Mouse (Mus musculus): ENCODE data around the gene Gfi1b.
A peak's percentile ranks its signal among the peaks of the same experiment; 100 is the strongest.

The Gfi1b gene

DNA sequence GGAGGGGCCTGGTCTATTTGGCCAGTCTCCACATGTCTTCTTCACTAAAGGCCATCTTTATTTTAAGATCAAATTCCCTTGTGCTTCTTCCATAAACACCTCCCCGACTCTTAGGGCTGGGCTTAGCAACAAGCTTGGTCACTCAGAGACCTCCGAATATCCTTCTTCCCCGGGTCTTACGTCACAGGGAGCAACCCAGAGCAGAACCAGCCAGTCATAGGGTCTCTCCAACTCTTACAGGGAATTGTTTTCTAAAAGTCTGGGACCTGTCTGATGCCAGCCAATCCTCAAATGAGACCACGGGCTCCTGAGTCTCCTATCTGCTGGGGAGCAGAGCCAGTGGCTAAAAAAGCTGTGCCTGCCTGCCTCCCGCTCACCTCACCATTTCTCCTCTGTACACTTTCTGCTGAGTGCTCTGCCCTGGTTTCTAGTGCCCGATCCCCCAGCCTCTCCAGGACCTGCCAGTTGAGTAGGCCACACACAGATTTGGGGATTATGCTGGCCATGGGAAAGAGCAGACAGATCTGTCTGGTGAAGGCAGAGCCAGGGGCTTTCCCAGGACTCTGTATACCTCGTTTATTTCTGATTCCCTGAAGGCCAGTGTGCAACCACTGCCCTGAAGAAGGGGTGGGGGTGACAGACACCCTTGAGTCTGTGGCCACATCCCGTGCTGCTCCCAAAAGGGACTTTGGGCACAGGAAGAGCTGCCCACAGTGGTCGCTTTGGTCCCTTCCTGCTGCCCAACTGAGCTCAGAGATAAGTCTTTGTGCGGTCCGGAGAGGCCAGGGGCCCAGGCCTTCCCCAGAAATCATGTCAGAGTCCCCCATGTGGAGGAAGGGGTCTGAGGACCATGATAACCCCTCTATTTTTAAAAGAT is 22.9 kb downstream of the Gfi1b start:
- DNase-seq (ENCODE audit: low read depth, low spot score), result no peak

DNA sequence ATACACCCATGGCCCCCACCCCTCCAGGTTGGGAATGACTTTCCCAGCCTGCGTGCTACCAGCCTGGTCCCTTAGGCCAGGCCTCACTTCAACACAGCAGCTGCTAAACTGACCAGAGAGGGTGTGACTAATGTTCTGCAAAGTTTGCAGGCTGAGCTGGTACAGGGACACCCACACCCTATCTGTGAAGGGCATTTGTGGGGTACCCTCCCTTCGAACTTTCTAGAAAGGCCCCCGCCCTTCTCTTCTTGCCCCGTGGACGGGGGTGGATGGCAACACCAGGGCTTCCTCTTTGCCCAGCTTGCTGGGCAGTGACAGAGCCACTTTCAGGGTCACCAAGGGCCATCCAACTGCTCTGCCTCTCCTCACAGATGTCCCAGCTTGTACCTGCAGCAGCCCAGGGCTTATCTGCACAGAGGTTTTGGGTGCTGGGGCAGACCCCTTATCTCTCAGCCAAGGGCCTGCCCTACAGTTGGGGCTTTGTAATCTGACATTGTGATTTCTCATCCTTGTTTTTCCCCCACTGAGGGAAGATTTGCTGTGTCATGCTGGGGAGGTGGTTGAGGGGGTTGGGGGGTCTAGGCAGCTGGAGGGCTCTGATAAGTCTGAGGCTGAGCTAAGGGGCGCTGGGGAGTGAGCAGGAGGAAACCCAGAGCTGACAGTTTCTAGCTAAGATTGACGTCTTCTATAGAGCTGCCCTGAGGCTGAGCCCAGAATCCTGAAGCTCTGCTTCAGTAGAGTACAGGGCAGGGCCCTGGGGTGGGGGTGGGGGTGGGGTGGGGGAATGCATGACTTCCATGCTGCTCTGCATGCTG is 23.8 kb downstream of the Gfi1b start:
- DNase-seq (ENCODE audit: low read depth, low spot score), result no peak

DNA sequence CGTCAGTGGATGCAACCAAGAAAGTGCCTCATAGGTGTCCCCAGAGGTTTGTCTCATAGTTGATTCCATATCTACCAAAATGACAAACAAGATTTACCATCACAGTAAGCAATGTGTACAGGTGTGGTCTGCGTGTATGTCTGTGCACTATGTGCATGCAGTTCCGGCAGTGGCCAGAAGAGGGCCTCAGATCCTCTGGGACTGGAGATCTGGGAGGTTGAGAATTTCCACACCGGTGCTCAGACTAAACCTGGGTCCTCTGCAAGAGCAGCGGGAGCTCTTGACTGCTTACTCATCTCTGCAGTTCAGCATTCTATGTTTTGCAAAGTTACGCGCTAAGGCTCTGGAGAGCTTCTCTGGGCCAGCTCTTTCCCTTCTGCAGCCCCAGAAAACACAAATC is 24.8 kb downstream of the Gfi1b start:
- DNase-seq (ENCODE audit: low read depth, low spot score), result peak; percentile 26

DNA sequence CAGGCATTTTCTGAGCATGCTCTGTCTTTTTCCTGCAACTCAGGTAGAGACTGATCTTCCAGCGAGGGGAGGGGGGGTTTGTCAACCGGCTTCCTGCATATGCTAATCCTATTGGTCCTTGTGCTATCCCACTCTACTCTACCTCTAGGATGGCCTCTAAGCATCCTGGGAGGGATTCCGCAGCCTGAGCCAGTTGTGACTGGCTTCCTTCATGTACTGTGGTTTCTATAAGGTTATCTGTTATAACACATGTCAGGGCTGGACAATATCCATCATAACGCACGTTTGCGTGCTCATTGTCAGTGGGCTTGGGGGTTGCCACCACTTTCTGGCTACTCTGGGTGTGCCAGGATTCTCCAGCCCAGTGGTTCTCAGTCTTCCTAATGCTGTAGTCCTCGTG is 25.8 kb downstream of the Gfi1b start:
- DNase-seq (ENCODE audit: low read depth, low spot score), result no peak

DNA sequence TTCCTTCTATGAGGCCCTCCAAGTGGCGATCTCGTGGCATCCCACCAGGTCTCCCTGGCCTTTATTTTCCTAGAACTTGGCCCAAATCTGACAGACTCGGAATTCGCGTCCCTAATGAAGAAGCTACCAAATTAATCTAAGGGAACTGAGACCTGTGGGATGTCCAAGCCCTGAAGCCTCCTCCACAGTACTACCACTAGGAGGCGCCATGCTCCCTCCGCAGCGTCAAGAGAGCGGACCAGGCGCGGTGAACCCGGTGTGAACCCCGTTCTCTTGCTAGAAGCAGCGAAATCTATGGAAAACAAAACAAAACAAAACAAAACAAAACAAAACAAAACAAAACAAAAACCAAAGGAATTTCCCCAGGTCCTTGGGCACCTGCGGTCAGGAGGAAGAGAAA is 29.0 kb downstream of the Gfi1b start:
- DNase-seq (ENCODE audit: low read depth, low spot score), result peak; percentile 80

DNA sequence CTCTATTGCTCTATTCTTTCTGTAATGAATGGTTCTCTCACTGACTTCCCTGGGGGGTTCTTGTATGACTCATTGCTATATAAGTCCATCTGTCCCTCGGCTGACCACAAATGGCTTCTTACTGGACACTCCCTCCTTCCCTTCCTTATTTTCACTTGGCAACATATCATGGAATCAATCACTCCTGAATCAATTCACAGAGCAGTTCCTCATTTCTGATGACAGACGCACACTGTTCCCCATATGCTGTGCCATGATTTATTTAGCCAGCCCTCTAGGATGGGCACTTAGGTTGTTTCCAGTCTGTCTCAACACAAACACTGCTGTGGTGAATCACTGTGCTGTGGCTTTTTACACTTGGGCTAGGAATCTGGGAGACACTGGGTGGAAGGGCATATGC is 30.3 kb downstream of the Gfi1b start:
- no peak for DNase-seq (ENCODE audit: low read depth, low spot score)

DNA sequence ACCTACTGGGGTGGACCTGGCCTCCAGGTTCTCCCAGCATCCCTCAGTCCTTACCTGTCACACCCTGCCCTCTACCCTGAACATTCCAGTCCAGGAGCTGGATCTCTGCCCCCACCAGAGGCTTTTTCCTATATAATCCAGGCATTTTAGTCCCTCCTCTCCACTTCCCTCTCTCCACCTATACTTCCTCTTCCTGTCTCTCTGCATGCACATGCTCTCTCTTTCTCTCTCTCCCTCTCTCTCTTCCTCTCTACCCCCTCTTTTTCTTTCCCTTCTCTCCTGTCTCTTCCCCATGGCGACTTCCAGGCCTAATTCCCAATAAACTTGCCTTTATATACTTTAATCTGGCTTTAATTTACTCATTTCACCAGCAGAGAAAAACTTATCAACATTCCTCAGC is 33.2 kb downstream of the Gfi1b start:
- no peak for DNase-seq (ENCODE audit: low read depth, low spot score)

DNA sequence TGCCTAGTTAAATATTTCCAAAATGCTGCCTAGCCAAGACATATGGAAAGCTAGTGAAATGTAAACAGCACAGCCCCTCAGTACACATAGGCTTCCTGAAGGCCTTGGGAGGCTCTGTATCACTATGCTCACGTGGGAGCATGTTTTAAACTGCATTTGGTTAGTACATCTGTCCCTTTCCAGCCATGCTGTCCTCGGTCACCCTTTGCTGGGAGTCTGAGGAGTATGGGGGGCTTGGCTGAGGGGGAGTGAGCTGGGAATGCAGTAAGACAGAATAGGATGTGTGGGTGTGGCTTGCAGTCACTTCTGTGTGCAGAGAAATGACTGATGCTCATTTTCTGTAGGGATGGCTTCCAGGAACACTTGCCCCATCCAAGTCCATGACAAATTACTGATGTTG is 36.1 kb downstream of the Gfi1b start:
- no peak for DNase-seq (ENCODE audit: low read depth, low spot score)

DNA sequence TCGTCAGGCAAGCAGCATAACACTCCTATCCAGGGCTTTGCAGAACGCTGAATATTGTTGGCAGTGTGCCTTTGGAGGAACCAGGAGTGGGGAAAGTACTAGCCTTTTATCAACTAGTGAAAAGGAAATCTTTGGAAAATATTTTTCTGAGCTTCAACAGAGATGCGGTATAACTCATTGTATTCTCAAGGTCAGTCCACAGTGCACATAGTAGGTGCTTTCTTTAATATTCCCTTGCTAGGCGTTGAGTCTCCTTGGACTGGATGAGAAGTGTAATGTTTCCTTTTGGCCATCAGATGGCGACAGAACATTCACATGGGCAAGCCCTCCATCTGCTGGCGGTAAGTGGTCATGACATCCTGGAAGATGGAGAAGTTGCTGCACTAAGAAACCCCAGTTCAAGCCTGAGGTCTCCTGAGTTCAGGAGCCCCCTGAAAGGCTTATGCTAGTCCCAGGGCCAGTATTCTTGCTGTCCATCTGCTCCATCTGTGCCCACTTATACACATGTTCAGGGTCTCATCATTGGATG is 36.7 kb downstream of the Gfi1b start:
- peak; percentile 95 for DNase-seq (ENCODE audit: low read depth, low spot score)

DNA sequence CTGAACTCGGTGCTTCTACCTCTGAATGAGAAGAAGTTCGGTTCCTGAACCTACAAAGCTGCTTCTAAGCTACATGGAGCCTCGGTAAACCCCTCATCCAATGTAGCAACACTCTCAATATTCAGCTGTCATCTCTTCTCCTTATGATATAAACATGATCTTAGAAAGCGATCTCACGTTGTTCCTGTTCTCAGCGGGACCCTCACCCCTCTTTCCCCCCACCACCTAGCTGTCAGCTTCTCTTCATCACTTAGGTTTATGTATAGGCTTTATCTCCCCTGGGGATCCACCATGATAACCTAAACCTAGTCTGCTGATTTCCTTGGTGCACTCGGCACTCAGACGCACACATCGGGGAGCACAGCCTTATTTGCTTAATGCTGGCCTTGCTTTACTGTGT is 38.1 kb downstream of the Gfi1b start, which contains the start of gene Gtf3c5:
Gene Gtf3c5, minus strand, starts transcription at position 101 of the 400 bp plus-strand sequence.
- DNase-seq (ENCODE audit: low read depth, low spot score), result no peak

DNA sequence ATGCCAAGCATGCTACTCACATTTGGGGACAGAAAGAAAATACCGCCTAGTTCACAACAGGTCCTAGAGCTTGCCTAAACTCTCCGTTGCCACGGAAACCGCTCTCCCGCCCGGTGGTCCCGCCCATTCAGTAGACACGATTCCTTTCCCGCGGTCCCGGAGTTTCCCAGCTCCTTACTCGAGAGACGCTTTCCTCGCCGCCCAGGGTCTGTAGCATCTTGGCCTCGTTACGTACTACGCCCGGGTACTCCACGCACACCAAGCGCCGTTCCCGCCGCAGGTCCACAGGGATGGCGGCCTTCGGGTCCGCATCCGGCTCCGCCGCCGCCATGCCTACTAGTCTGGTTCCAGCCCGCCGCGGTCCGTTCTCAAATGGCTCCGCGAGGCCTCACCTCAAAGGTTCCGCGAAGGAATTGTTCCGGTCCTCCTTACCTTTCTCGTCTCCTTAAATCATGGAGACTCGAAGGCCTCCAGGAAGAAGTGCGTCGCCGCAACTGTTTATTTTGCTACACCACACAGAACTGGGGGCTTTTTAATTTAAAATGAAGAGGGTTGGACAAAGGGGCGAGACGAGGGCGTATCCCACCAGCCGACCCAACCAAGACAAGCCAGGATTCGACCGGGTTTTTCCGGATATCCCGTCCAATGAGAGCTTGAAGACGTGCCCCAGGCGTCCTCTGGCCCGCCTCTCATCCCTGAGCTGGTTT is 39.0 kb downstream of the Gfi1b start:
- peak; percentile 92 for DNase-seq (ENCODE audit: low read depth, low spot score)

DNA sequence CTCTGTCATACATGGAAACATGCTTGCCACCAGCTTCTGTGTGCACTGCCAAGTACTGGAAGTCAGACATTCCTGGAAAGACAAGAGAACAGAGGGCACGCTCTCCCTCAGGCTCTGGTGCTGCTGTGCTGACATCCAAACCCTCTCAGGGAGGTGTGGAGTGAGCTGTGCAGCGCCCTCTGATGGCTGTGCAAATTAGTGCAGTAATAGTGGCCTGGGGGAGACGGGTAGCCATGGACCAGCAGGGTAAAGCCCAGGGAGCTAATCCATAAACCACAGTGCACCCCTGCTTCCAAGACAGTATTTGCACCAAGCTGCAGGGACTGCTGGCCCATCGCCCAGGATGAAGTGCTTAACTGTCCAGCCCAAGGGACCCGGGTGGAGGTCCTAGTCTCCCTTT is 43.8 kb downstream of the Gfi1b start:
- peak; percentile 69 for DNase-seq (ENCODE audit: low read depth, low spot score)

DNA sequence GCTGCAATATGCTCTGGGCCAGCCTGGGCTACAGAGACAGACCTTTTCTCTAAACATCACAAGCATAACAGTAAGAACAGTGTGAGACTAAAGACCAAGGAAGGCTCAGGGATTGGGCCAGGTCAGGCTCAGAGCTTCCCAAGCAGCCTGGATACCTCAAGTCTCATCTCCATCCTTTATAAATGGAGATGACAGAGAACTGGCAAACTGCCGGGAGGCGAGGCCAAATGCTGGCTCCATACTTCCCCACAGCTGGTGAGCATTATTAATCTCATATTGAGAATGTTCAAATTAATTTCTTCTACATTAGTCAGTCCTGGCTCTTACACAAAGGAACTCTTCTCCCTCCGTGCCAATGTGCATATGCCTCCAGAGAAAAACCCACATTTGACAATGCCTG is 45.0 kb downstream of the Gfi1b start:
- DNase-seq (ENCODE audit: low read depth, low spot score), result no peak

DNA sequence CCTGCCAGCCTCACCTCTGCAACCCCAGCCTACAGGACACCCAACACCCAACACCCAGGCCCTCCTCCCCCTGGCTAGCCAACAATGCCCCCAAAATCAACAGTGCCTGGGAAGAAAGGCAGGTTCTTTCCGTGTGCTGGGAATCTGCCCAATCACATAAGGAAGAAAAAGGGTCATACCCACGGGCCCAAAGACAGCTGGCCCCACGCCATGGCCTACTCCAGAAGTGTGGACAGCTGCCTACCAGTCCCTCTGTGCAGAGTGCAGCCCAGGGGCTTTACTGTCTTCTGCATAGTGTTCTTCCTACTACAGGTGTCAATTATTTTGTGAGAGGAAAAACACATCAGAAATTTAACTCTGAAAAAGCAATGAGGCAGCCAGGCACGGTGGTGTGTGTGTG is 46.4 kb downstream of the Gfi1b start:
- no peak for DNase-seq (ENCODE audit: low read depth, low spot score)

DNA sequence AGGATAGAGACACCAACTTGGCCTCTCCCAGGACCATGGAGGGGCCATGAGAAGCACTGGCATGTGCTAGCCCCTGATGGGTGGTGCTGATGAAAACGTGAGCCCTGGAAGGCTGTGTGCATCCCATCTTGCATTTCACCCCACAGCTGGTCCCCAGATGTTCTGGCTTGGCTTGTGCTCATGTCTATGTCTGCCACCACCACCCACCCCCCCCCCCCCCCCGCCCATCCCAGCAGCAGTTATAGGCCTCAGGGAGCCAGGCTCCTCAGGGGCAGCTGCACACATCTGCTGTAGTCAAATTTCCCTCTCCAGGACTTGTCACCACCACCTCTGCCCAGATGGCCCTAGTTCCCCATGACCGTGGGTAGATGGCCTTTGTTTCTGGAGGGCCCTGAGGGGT is 51.9 kb downstream of the Gfi1b start:
- no peak for DNase-seq (ENCODE audit: low read depth, low spot score)

DNA sequence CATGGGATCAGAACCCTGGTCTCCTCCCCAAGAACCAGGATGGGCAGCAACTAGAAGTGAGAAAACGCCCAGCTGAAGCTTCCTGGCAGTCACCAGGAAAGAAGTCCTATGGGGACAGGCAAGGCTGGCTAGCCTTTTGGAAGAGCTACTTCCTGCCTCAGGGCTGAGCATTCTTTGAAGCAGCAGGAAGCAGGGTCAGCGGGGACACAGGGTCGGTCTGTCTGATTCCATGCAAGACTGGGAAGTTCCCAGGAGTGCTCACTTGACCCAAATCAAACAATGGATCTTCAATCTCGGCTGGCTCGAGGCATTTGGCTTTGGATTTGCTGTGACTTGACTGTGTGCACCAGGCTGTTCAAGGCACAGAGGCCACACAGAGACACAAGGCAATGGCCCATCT is 55.2 kb downstream of the Gfi1b start:
- no peak for DNase-seq (ENCODE audit: low read depth, low spot score)

DNA sequence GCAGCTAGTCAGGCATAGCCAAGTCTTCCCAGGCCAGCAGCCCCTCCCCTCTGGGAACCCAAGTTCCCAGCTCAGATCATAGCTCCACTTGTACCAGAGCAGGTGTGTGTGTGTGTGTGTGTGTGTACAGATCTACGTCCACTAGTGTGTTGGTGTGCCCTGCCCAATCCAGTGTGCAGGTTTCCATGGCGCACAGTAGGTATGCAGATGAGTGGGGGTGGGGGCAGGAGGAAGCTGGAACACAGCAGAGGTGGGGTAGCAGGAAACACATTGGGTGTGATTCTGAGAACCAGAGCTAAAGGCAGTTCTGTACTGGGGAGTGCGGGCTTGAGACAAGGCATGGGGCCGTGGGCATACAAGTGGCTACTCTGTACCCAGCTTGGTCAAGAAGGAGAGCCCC is 57.4 kb downstream of the Gfi1b start:
- DNase-seq (ENCODE audit: low read depth, low spot score), result no peak

DNA sequence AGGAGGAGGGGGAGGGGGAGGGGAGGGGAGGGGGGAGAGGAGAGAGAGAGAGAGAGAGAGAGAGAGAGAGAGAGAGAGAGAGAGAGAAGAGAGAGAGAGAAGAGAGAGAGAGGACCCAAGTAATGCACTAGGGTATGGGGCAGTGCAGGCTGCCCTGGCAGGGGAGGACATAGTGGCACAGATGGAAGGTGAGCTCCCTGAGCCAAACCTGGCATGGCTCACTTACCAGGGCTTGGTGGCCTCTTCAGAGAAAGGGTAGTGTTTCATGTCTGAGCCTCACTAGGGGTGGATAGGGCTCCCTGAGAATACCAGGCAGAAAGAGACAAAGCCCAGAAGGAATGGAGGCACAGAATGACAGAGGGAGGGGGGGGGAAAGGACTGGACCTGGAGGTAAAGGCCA is 58.0 kb downstream of the Gfi1b start:
- DNase-seq (ENCODE audit: low read depth, low spot score), result no peak

DNA sequence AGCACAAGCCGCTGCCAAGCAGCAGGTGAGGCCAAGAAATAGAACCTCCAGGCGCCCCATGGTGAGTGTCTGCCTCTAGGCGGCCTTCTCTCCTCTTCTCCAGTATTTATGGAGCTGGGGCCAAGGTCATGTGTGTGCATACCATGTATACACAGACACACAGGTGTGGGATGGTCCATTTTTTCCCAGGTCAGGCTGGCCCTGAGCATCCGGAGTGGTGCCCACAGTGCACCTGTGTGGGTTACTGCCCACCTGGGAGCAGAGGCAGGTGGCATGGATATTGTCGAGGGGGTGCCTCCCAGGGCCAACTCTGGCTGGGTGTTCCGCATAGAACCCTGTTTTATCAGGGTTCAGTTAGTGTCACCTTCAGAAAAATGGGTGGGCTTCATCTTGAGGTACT is 58.5 kb downstream of the Gfi1b start, which contains the start of gene Cel:
Gene Cel, minus strand, starts transcription at position 101 of the 400 bp plus-strand sequence.
- no peak for DNase-seq (ENCODE audit: low read depth, low spot score)
